Mouse (Mus musculus): ENCODE data around the gene Fam151b.

Gene Fam151b

DNA sequence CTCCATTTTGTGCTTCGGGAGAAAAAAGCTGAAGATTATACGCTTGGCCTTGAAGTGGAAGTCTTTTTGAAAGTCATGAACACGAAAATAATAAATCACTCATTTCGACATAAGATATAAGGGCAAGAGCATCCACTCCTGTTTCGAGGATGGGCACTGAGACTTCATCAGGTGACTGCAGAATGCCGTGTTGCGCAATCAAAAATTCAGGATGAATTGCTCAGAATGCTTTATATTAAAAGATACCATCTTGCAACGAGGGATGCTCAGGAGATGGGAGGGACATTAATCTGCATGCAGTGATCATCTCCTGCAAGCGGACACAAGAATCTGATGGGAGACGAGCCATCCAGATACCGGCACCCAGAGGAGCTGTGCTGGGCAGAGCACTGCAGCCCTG, 64.2 kb downstream of the Fam151b start:
- no peak for DNase-seq (ENCODE audit: low read depth, low spot score)

DNA sequence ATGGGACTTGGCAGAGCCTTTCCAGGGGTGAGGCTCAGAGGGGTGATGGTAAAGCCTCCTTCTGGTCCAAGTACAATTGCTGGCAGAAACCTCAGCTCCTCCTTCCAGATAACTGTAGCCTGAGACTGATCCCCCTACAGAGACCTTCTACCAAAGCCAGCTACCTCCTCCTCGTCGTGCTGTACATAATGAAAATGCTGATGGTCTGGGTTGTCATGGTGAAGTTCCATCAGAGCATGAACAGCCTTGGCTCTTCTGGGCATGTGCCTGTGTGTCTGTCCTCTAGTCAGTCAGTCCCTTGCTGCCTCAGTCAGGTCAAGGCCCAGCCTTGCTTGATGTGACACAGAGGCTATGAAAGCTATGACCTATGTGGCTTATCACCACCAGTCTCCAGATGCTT, 73.3 kb downstream of the Fam151b start:
- DNase-seq (ENCODE audit: low read depth, low spot score) = no peak

DNA sequence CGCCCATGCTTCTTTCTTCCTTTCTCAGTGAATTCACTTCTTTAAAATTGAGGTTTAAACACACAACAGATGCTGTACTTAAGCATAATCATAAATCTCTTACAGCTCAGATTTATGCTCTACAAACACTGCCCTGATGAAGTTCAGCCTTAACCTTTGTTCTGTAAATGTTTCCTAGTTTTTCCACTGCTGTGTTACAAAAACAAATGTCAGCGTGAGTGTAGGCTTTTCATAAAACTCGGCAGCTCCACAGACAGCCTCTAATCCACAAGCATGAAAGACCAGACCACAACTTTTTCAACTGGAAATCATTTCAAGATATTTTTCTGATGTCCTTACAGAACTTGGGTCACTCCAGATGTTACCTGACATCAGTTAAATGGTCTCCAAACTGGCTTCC, 80.3 kb downstream of the Fam151b start:
- no peak for DNase-seq (ENCODE audit: low read depth, low spot score)

DNA sequence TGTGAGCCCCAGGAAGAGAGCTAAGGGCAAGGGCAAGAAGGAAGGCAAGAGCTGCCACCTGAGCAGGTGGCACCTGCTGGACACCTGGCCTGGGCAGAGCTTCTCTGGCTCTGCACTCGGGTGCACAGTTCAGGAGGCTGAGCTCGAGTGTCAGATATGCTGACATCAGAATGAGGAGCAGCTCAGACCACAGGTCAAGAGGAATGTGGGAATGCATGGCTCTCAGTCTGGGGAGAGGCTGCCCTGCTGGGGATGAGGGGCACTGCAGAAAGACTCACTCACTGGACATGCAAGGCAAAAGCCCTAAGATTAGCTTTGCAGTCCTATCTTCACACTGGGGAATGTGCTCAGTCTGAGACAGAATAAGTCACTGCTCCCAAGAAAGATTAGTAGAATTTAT, 81.8 kb downstream of the Fam151b start:
- no peak for DNase-seq (ENCODE audit: low read depth, low spot score)
